Mouse (Mus musculus) neural tube, embryonic 12.5 days (tissue): ENCODE data around the gene Utp3. TPM values are rescaled to one million over a fixed set of nuclear protein-coding genes. Genes with fewer than 3 reads are reported as not detected.

Experiments used
- ATAC-seq: fragments of 200-750 bp; cut with Nextera tagmentation; 2 replicates; pipeline ENCODE4 v1.8.0; 2017; ENCODE audit warnings: low read depth, mild to moderate bottlenecking, moderate TSS enrichment, moderate library complexity; ENCODE audit not compliant: low FRiP score
- H3K27ac ChIP-seq: fragments of 300-500 bp; sonication (generic); 2 replicates; pipeline ENCODE4 v1.5.1; 2016
- H3K27me3 ChIP-seq: fragments of 300-500 bp; sonication (generic); replicated peaks from 2 replicates; pipeline ENCODE4 v1.6.1; 2016; ENCODE audit warnings: mild to moderate bottlenecking
- H3K36me3 ChIP-seq: fragments of 300-500 bp; sonication (generic); 2 replicates; pipeline ENCODE4 v1.6.1; 2016; ENCODE audit warnings: mild to moderate bottlenecking
- H3K4me1 ChIP-seq: fragments of 300-500 bp; sonication (generic); 2 replicates; pipeline ENCODE4 v1.6.1; 2016
- H3K4me2 ChIP-seq: fragments of 300-500 bp; sonication (generic); replicated peaks from 2 replicates; pipeline ENCODE4 v1.6.1; 2016; ENCODE audit warnings: mild to moderate bottlenecking
- H3K4me3 ChIP-seq: fragments of 300-500 bp; sonication (generic); 2 replicates; pipeline ENCODE4 v1.5.1; 2016
- H3K9ac ChIP-seq: fragments of 300-500 bp; sonication (generic); 2 replicates; pipeline ENCODE4 v1.6.1; 2016; ENCODE audit warnings: mild to moderate bottlenecking
- H3K9me3 ChIP-seq: fragments of 300-500 bp; sonication (generic); 2 replicates; pipeline ENCODE4 v1.6.1; 2016; ENCODE audit warnings: mild to moderate bottlenecking
- WGBS: fragments of 180-500 bp; shearing (Covaris S2); methylation state at CpG from one replicate; pipeline ENCODE4 v1.1.7; 2016; 5-methylcytosine and 5-hydroxymethylcytosine counted together
- polyA plus RNA-seq: library from polyadenylated mRNA; unstranded; fragments of >200 nt; fragmentation: Nextera tagmentation; extraction: Ambion mirVana; gene quantifications from 2 replicates; pipeline ENCODE4 v1.2.1, GENCODE M21; 2016

The Utp3 gene
- polyA plus RNA-seq, 1 experiment from 2014 or later, result 66.1 TPM

GRCm38 (mm10) chr5:88558991-88559390, 4.7 kb downstream of the Utp3 start:
- ATAC-seq, result no peak
- Histone ChIP-seq H3K4me2 (no peak overlapping the region), H3K27me3 (no peaks in the 10 kb centered on the region), H3K9ac (no peak overlapping the region), H3K36me3 (no peaks in the 10 kb centered on the region), H3K27ac (no peak overlapping the region), H3K4me3 (no peak overlapping the region), H3K9me3 (no peaks in the 10 kb centered on the region), H3K4me1 (peaks cover 14% of the 10 kb centered on the region)
- 53% methylated on average over 1 of the region's 1 CpGs for WGBS

DNA sequence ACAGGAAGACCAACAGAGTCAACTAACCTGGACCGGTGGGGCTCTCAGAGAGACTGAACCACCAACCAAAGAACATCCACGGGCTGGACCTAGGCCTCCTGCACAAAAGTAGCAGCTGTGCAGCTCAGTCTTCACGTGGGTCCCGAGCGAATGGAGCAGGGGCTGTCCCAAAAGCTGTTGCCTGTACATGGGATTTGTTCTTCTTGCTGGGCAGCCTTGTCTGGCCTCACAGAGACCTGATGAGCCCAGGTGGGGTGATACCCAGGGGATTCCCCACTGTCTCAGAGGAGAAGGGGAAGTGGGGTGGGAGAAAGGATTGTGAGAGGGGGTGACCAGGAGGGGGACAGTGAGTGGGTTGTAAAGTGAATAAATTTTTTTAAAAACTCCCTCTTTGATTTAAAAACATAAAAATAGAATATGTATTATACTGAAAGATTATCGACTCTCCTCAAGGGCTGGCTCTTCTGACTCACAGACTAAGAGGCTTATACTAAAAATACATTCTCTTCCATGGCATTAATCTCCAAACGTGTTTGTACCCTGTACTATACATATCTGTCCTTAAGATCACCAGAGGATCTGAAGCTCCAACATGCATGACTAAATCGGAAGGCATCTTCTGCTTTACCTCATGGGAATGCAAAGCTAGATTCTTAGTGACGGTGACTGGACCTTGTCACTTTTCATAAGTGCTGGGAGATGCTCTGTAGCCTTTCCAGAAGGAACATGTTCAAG, 7.0 kb downstream of the Utp3 start:
- no peak overlapping the region for H3K4me3 ChIP-seq
- H3K27me3 ChIP-seq, result no peaks in the 10 kb centered on the region
- H3K9ac ChIP-seq, result no peak overlapping the region
- peaks cover 4% of the 10 kb centered on the region; the same call in 1 of the 2 replicates for H3K4me1 ChIP-seq
- no peaks in the 10 kb centered on the region for H3K36me3 ChIP-seq
- H3K4me2 ChIP-seq, result no peak overlapping the region
- 83% methylated on average over 9 of the region's 9 CpGs for WGBS
- H3K27ac ChIP-seq, result no peak overlapping the region
- no peaks in the 10 kb centered on the region for H3K9me3 ChIP-seq
- ATAC-seq, result no peak

GRCm38 (mm10) chr5:88562863-88563780, 8.9 kb downstream of the Utp3 start:
- Histone ChIP-seq H3K4me1 (peaks cover 12% of the 10 kb centered on the region; the same call in 1 of the 2 replicates), H3K36me3 (no peaks in the 10 kb centered on the region), H3K4me3 (no peak overlapping the region), H3K9me3 (no peaks in the 10 kb centered on the region), H3K9ac (no peak overlapping the region), H3K4me2 (no peak overlapping the region), H3K27me3 (no peaks in the 10 kb centered on the region), H3K27ac (no peak overlapping the region)
- WGBS, result 79% methylated on average over 8 of the region's 8 CpGs
- ATAC-seq, result no peak

- peaks cover 12% of the 10 kb centered on the region; the same call in 1 of the 2 replicates for H3K4me1 ChIP-seq
- no peaks in the 10 kb centered on the region for H3K27me3 ChIP-seq
- peak; percentile 83 for ATAC-seq
- H3K9ac ChIP-seq, result peak within 1 kb of the TSS; percentile 93
- H3K4me3 ChIP-seq, result peak within 1 kb of the TSS; percentile 91
- no peaks in the 10 kb centered on the region for H3K9me3 ChIP-seq
- H3K36me3 ChIP-seq, result no peaks in the 10 kb centered on the region
- peak within 1 kb of the TSS; percentile 86 for H3K27ac ChIP-seq
- under 1% methylated on average over 70 of the region's 71 CpGs for WGBS
- H3K4me2 ChIP-seq, result peak within 1 kb of the TSS; percentile 67
Measured at GRCm38 (mm10) chr5:88564501-88565147, 10.4 kb downstream of the Utp3 start, which contains the start of gene Rufy3. Rufy3 (plus strand) TSS chr5:88565040.

- Histone ChIP-seq H3K4me3 (peak overlapping the region; percentile 91), H3K4me2 (peak overlapping the region; percentile 67), H3K4me1 (peaks cover 12% of the 10 kb centered on the region; the same call in 1 of the 2 replicates), H3K9ac (peak overlapping the region; percentile 93), H3K9me3 (no peaks in the 10 kb centered on the region), H3K27me3 (no peaks in the 10 kb centered on the region), H3K36me3 (no peaks in the 10 kb centered on the region), H3K27ac (peak overlapping the region; percentile 86)
- under 1% methylated on average over 118 of the region's 119 CpGs for WGBS
- peak; percentile 77 for ATAC-seq
Measured at GRCm38 (mm10) chr5:88565148-88566033, 11.1 kb downstream of the Utp3 start.

- peak overlapping the region; percentile 91 for H3K4me3 ChIP-seq
- H3K4me2 ChIP-seq, result peak overlapping the region; percentile 67
- H3K9ac ChIP-seq, result peak overlapping the region; percentile 93
- ATAC-seq, result peak; percentile 38
- H3K36me3 ChIP-seq, result no peaks in the 10 kb centered on the region
- 10% methylated on average over 14 of the region's 14 CpGs for WGBS
- H3K27ac ChIP-seq, result peak overlapping the region; percentile 86
- H3K4me1 ChIP-seq, result peaks cover 12% of the 10 kb centered on the region; the same call in 1 of the 2 replicates
- no peaks in the 10 kb centered on the region for H3K9me3 ChIP-seq
- no peaks in the 10 kb centered on the region for H3K27me3 ChIP-seq
Measured at GRCm38 (mm10) chr5:88566034-88566841, 12.0 kb downstream of the Utp3 start.

- Histone ChIP-seq H3K4me3 (no peak overlapping the region), H3K36me3 (no peaks in the 10 kb centered on the region), H3K27me3 (no peaks in the 10 kb centered on the region), H3K9me3 (no peaks in the 10 kb centered on the region), H3K4me1 (peaks cover 12% of the 10 kb centered on the region; the same call in 1 of the 2 replicates), H3K9ac (no peak overlapping the region), H3K27ac (no peak overlapping the region), H3K4me2 (no peak overlapping the region)
- WGBS, result 63% methylated on average over 3 of the region's 3 CpGs
- no peak for ATAC-seq
Measured at GRCm38 (mm10) chr5:88569541-88569940, 15.3 kb downstream of the Utp3 start.

GRCm38 (mm10) chr5:88574829-88575228, 20.6 kb downstream of the Utp3 start:
- Histone ChIP-seq H3K9ac (no peak overlapping the region), H3K27ac (no peak overlapping the region), H3K9me3 (no peaks in the 10 kb centered on the region), H3K4me3 (no peak overlapping the region), H3K4me1 (no peaks in the 10 kb centered on the region), H3K27me3 (no peaks in the 10 kb centered on the region), H3K36me3 (no peaks in the 10 kb centered on the region), H3K4me2 (no peak overlapping the region)
- no peak for ATAC-seq
- 88% methylated on average over 3 of the region's 3 CpGs for WGBS

DNA sequence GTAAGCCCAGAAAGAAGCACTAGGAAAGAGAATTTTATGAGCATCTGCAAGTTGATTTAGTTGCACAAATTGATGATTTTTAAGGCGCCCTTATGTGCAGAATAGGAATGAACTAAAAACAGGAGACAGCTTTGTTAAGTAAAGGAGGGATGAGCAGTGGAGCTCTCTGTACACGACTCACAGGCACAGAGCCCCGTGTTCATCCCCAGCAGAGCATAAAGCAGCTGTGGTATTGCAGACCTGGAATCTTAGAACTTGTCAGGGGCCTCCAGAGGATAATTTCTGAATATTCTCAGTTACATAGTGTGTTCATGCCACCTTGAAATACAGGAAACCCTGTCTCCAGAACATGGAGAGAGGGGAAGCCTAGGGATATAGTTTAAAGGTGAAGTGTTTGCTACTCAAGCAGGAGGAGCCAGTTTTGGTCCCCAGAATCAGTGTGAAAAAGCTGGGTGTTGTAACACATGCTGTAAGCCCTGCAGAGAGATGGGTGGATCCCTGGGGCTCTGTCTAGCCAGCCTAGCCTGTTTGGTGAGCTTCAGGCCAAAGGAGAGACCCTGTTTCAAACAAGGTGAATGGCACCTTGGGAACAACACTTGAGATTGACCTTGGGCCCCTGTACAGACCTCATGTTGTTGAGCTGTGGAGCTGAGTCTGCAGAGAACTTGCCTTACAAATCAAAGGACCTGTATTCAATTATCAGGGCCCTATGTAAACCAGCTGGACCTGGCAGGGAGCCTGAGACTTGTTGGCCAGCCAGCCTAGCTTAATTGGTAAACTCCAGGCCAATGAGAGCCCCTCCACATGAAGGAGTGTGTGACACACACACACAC, 21.5 kb downstream of the Utp3 start:
- Histone ChIP-seq H3K4me2 (no peak overlapping the region), H3K27me3 (no peaks in the 10 kb centered on the region), H3K36me3 (no peaks in the 10 kb centered on the region), H3K9me3 (no peaks in the 10 kb centered on the region), H3K9ac (no peak overlapping the region), H3K27ac (no peak overlapping the region), H3K4me3 (no peak overlapping the region), H3K4me1 (no peaks in the 10 kb centered on the region)
- whole genome bisulfite sequencing, result 74% methylated on average over 3 of the region's 3 CpGs
- no peak for ATAC-seq

- H3K4me2 ChIP-seq, result no peak overlapping the region
- no peak for ATAC-seq
- WGBS, result 87% methylated on average over 10 of the region's 10 CpGs
- no peaks in the 10 kb centered on the region for H3K27me3 ChIP-seq
- peaks cover 5% of the 10 kb centered on the region for H3K4me1 ChIP-seq
- H3K27ac ChIP-seq, result no peak overlapping the region
- H3K9me3 ChIP-seq, result no peaks in the 10 kb centered on the region
- no peak overlapping the region for H3K4me3 ChIP-seq
- H3K9ac ChIP-seq, result no peak overlapping the region
- no peaks in the 10 kb centered on the region for H3K36me3 ChIP-seq
Measured at GRCm38 (mm10) chr5:88580681-88581080, 26.4 kb downstream of the Utp3 start.
